Mouse (Mus musculus) embryonic facial prominence, embryonic 13.5 days (tissue): ENCODE results near the gene Nme2. TPM values are rescaled to one million over a fixed set of nuclear protein-coding genes. Genes with fewer than 3 reads are reported as not detected.

Source experiments
- ATAC-seq: fragments of 200-750 bp; cut with Nextera tagmentation; 2 replicates; pipeline ENCODE4 v1.8.0; 2017; ENCODE audit warnings: low read depth; ENCODE audit not compliant: insufficient number of reproducible peaks, insufficient read depth, low FRiP score, low TSS enrichment
- H3K27ac ChIP-seq: fragments of 300-500 bp; sonication (generic); 2 replicates; pipeline ENCODE4 v1.5.1; 2015; ENCODE audit warnings: moderate library complexity, mild to moderate bottlenecking, inconsistent platforms
- H3K27me3 ChIP-seq: fragments of 300-500 bp; sonication (generic); 2 replicates; pipeline ENCODE4 v1.6.1; 2015; ENCODE audit warnings: mild to moderate bottlenecking, inconsistent platforms
- H3K36me3 ChIP-seq: fragments of 300-500 bp; sonication (generic); 2 replicates; pipeline ENCODE4 v1.6.1; 2015; ENCODE audit warnings: mild to moderate bottlenecking, inconsistent platforms
- H3K4me1 ChIP-seq: fragments of 300-500 bp; sonication (generic); 2 replicates; pipeline ENCODE4 v1.6.1; 2015; ENCODE audit warnings: inconsistent platforms
- H3K4me2 ChIP-seq: fragments of 300-500 bp; sonication (generic); 2 replicates; pipeline ENCODE4 v1.6.1; 2015; ENCODE audit warnings: moderate library complexity, mild to moderate bottlenecking, inconsistent platforms
- H3K4me3 ChIP-seq: fragments of 300-500 bp; sonication (generic); 2 replicates; pipeline ENCODE4 v1.5.1; 2015; ENCODE audit warnings: mild to moderate bottlenecking, inconsistent platforms
- H3K9ac ChIP-seq: fragments of 300-500 bp; sonication (generic); 2 replicates; pipeline ENCODE4 v1.6.1; 2015; ENCODE audit warnings: mild to moderate bottlenecking, inconsistent platforms
- H3K9me3 ChIP-seq: fragments of 300-500 bp; sonication (generic); 2 replicates; pipeline ENCODE4 v1.6.1; 2016; ENCODE audit warnings: inconsistent platforms
- WGBS: fragments of 180-500 bp; shearing (Covaris S2); methylation state at CpG from one replicate; pipeline ENCODE4 v1.1.7; 2015; ENCODE audit warnings: mixed read lengths; 5-methylcytosine and 5-hydroxymethylcytosine counted together
- polyA plus RNA-seq: library from polyadenylated mRNA; unstranded; fragments of >200 nt; fragmentation: Nextera tagmentation; extraction: Ambion mirVana; gene quantifications from 2 replicates; pipeline ENCODE4 v1.2.1, GENCODE M21; 2015

The Nme2 gene
- polyA plus RNA-seq, 1 experiment from 2014 or later, result 303 TPM

- H3K36me3 ChIP-seq, result peaks cover 76% of the 10 kb centered on the region
- no peaks in the 10 kb centered on the region for H3K9me3 ChIP-seq
- WGBS, result 92% methylated on average over 4 of the region's 4 CpGs
- H3K4me3 ChIP-seq, result no peak overlapping the region
- no peaks in the 10 kb centered on the region for H3K27me3 ChIP-seq
- no peak overlapping the region for H3K9ac ChIP-seq
- H3K4me1 ChIP-seq, result peaks cover 9% of the 10 kb centered on the region
- no peak overlapping the region for H3K27ac ChIP-seq
- no peak overlapping the region for H3K4me2 ChIP-seq
- ATAC-seq, result no peak
Measured at GRCm38 (mm10) chr11:93963013-93963412, 7.0 kb upstream of the Nme2 start.

DNA sequence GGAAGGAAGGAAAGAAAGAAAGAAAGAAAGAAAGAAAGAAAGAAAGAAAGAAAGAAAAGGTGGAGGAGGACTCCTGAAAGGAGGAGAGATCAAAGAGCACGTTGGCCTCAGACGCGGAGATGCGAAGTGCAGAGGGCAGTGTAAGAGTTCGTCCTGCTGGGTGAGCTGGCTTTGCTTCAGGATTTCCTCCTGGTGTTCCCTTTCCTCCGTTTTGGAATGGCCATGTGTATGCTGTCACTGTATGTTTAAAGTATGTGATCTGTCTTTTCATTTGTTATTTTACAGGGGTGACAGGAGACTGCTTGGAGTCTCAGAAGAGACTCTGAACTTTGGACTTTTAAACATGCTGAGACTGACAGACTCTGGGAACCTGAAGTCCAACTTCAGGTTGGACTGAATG lies 5.4 kb upstream of the Nme2 start:
- H3K36me3 ChIP-seq, result peaks cover 82% of the 10 kb centered on the region
- WGBS, result 92% methylated on average over 6 of the region's 6 CpGs
- no peaks in the 10 kb centered on the region for H3K27me3 ChIP-seq
- H3K9me3 ChIP-seq, result no peaks in the 10 kb centered on the region
- H3K9ac ChIP-seq, result no peak overlapping the region
- no peak overlapping the region for H3K4me2 ChIP-seq
- H3K27ac ChIP-seq, result no peak overlapping the region
- no peak for ATAC-seq
- peaks cover 6% of the 10 kb centered on the region for H3K4me1 ChIP-seq
- H3K4me3 ChIP-seq, result no peak overlapping the region

DNA sequence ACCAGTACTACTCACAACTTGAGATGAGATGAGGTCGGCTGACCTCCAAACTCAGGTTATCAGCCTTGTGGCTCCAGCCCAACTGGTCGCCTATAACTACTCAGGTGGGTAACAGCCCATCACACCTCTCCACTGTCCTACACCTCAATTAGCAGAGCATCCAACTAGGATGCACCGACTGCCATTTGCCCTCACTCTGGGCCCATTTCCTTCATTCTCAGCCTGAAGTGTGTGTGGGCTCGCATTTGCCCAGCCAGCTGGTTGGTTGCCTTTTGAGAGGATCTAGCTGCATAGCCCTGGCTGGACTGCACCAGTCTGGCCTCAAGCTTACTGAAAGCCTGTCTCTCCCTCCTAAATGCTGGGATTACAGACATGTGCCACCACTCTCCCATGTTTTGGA lies 1.7 kb upstream of the Nme2 start:
- peaks cover 27% of the 10 kb centered on the region for H3K4me1 ChIP-seq
- no peak overlapping the region for H3K9ac ChIP-seq
- no peak for ATAC-seq
- WGBS, result 83% methylated on average over 4 of the region's 4 CpGs
- no peaks in the 10 kb centered on the region for H3K27me3 ChIP-seq
- peaks cover 66% of the 10 kb centered on the region for H3K36me3 ChIP-seq
- no peaks in the 10 kb centered on the region for H3K9me3 ChIP-seq
- H3K4me2 ChIP-seq, result no peak overlapping the region
- no peak overlapping the region for H3K27ac ChIP-seq
- H3K4me3 ChIP-seq, result no peak overlapping the region

GRCm38 (mm10) chr11:93957031-93957555 lies 1.0 kb upstream of the Nme2 start:
- Histone ChIP-seq H3K4me2 (no peak overlapping the region), H3K9ac (no peak overlapping the region), H3K27ac (peak overlapping the region; percentile 8), H3K9me3 (no peaks in the 10 kb centered on the region), H3K27me3 (no peaks in the 10 kb centered on the region), H3K4me1 (peaks cover 33% of the 10 kb centered on the region), H3K36me3 (peaks cover 66% of the 10 kb centered on the region), H3K4me3 (no peak overlapping the region)
- no peak for ATAC-seq
- 78% methylated on average over 2 of the region's 2 CpGs for WGBS

GRCm38 (mm10) chr11:93955256-93956150 lies 556 bp downstream of the Nme2 start:
- H3K27ac ChIP-seq, result peak overlapping the region; percentile 92
- H3K4me2 ChIP-seq, result peak overlapping the region; percentile 92
- H3K4me1 ChIP-seq, result peaks cover 33% of the 10 kb centered on the region
- under 1% methylated on average over 67 of the region's 67 CpGs for WGBS
- peaks cover 64% of the 10 kb centered on the region for H3K36me3 ChIP-seq
- ATAC-seq, result peak; percentile 96
- H3K9ac ChIP-seq, result peak overlapping the region; percentile 83
- no peaks in the 10 kb centered on the region for H3K9me3 ChIP-seq
- H3K27me3 ChIP-seq, result no peaks in the 10 kb centered on the region
- H3K4me3 ChIP-seq, result peak overlapping the region; percentile 76

- peaks cover 33% of the 10 kb centered on the region for H3K4me1 ChIP-seq
- peaks cover 64% of the 10 kb centered on the region for H3K36me3 ChIP-seq
- H3K9me3 ChIP-seq, result no peaks in the 10 kb centered on the region
- peak overlapping the region; percentile 76 for H3K4me3 ChIP-seq
- H3K27me3 ChIP-seq, result no peaks in the 10 kb centered on the region
- peak overlapping the region; percentile 92 for H3K4me2 ChIP-seq
- peak overlapping the region; percentile 92 for H3K27ac ChIP-seq
- 41% methylated on average over 13 of the region's 13 CpGs for whole genome bisulfite sequencing
- peak overlapping the region; percentile 83 for H3K9ac ChIP-seq
- no peak for ATAC-seq
Measured at GRCm38 (mm10) chr11:93954738-93955255, 1.3 kb downstream of the Nme2 start.

- Histone ChIP-seq H3K4me1 (peaks cover 33% of the 10 kb centered on the region), H3K9me3 (no peaks in the 10 kb centered on the region)
Measured at GRCm38 (mm10) chr11:93952376-93952775, 3.7 kb downstream of the Nme2 start.

DNA sequence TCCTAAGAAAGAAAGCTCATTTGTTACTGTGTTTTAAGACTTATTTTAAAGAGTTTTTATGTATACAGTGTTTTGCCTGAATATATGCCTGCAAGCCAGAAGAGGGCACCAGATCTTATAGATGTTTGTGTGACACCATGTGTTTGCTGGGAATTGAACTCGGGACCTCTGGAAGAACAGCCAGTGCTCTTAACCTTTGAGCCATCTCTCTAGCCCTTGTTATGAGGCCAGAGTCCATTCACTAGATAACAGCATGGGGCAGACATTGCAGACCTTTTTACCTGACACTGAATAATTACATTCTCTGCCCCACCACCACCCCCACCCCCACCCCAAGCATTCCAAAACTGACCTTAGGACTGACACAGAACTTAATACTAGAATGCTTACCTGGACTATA lies 6.0 kb downstream of the Nme2 start:
- no peak overlapping the region for H3K4me3 ChIP-seq
- H3K4me2 ChIP-seq, result no peak overlapping the region
- 95% methylated on average over 1 of the region's 1 CpGs for WGBS
- no peak for ATAC-seq
- peaks cover 27% of the 10 kb centered on the region for H3K4me1 ChIP-seq
- no peaks in the 10 kb centered on the region for H3K27me3 ChIP-seq
- no peak overlapping the region for H3K9ac ChIP-seq
- H3K27ac ChIP-seq, result no peak overlapping the region
- no peaks in the 10 kb centered on the region for H3K9me3 ChIP-seq
- H3K36me3 ChIP-seq, result peaks cover 63% of the 10 kb centered on the region

More at GRCm38 (mm10) chr11:93952376-93952775, 3.7 kb downstream of the Nme2 start:
- H3K4me2 ChIP-seq, result no peak overlapping the region
- H3K4me3 ChIP-seq, result no peak overlapping the region
- peak overlapping the region; percentile 36; the same call in 1 of the 2 replicates for H3K9ac ChIP-seq
- ATAC-seq, result no peak
- no peak overlapping the region for H3K27ac ChIP-seq
- peaks cover 59% of the 10 kb centered on the region for H3K36me3 ChIP-seq
- H3K27me3 ChIP-seq, result no peaks in the 10 kb centered on the region
- 51% methylated on average over 5 of the region's 5 CpGs for WGBS

DNA sequence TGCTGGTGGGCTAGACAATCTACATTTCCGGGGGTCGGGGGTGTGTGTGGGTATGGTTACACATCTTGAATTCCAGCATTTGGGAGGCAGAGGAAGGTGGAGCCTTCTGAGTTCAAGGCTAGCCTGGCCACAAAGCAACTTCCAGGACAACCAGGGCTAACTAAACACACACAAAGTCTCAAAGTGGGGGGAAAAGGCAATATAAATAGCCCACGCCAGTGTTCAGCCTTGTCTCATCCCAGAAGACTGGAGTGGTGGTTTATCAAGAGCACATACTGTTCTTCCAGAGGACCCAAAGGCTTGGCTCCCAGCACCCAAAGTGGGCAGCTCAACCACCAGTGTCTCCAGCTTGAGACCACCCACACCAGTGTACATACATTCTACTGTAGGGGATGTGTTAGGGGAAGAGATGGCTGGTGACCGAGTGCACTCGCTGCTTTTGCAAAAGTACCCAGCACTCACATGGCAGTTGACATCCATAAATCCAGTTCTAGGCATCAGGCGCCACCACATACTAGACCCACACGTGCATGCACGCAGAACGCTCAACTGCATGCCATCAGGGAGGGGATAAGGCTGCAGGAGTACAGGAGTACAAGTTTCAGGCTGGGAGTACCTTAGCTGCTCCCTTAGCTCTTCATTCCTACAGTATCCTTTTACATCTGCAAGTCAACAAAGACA lies 7.0 kb downstream of the Nme2 start:
- peaks cover 60% of the 10 kb centered on the region for H3K36me3 ChIP-seq

DNA sequence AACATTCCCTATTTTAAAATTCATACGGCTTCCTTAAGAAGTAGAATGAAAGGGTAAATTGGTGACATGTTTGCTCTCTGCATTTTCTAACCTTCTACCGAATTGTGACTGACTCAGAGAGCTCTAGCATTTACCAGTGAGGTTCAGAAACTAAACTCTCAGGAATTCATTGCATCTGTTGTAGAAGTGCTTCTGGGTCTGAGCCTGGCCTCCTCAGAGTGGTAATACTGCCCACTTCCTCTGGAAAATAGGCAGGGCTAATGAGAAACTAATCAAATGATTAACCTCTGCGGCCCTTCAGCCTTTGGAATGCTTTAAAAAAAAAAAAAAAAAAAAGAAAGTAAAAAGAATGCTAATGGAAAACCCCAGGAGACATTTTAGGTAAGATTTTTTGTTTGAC lies 11.1 kb downstream of the Nme2 start:
- no peaks in the 10 kb centered on the region for H3K9me3 ChIP-seq
- H3K27ac ChIP-seq, result no peak overlapping the region
- H3K36me3 ChIP-seq, result peaks cover 42% of the 10 kb centered on the region
- H3K27me3 ChIP-seq, result no peaks in the 10 kb centered on the region
- no peak overlapping the region for H3K4me2 ChIP-seq
- no peaks in the 10 kb centered on the region for H3K4me1 ChIP-seq
- ATAC-seq, result no peak
- 39% methylated on average over 3 of the region's 3 CpGs for WGBS
- H3K9ac ChIP-seq, result no peak overlapping the region
- H3K4me3 ChIP-seq, result no peak overlapping the region

More for the DNA sequence above, 7.0 kb downstream of the Nme2 start:
- Histone ChIP-seq H3K4me1 (peaks cover 19% of the 10 kb centered on the region), H3K27ac (no peak overlapping the region), H3K27me3 (no peaks in the 10 kb centered on the region), H3K4me3 (no peak overlapping the region), H3K4me2 (no peak overlapping the region), H3K9ac (no peak overlapping the region), H3K9me3 (no peaks in the 10 kb centered on the region)
- ATAC-seq, result no peak
- 85% methylated on average over 9 of the region's 9 CpGs for WGBS

DNA sequence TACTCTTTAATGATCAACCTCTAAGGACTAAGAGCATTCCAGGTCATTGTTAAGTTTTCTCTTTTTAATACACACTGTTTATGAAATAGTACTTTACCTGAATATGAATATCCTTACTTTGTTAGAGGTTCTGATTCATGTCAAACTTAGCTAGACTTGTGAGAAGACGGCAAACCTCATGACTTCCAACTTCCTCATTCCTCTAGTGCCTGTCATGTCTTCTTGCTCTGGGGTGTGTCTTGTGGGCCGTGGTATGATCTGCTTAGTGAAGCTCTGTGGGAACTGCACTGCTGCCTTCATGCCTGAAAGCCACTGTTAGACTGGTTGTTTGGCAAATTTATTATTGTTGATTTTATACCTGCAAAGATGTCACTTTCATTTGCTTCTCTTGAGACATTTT lies 15.2 kb downstream of the Nme2 start:
- H3K4me2 ChIP-seq, result no peak overlapping the region
- no peak overlapping the region for H3K27ac ChIP-seq
- H3K4me3 ChIP-seq, result no peak overlapping the region
- no peak for ATAC-seq
- H3K4me1 ChIP-seq, result no peaks in the 10 kb centered on the region
- no peak overlapping the region for H3K9ac ChIP-seq
- H3K27me3 ChIP-seq, result no peaks in the 10 kb centered on the region
- H3K36me3 ChIP-seq, result peaks cover 53% of the 10 kb centered on the region
- 75% methylated on average over 2 of the region's 2 CpGs for WGBS
- no peaks in the 10 kb centered on the region for H3K9me3 ChIP-seq
